ENCODE assay signal across 8 mouse cellular contexts in genomic region chr8:95346643-95347545, GRCm38 (mm10). TPM values are rescaled to one million over a fixed set of nuclear protein-coding genes. Genes with fewer than 3 reads are reported as not detected.
DNase-seq lines count a peak whose midpoint lies in the region; ATAC-seq and TF ChIP-seq lines count a peak whose summit lies in the region.

No protein-coding gene starts in this region.

- peak; percentile 78 for TF ChIP-seq CTCF in brain, embryonic 14.5 days (IDR thresholded peaks at IDR 0.05; ENCODE audit: borderline replicate concordance, extremely low read depth, insufficient read depth, insufficient read length)

- peaks cover 7% of the 10 kb centered on the region; the same call in 1 of the 2 replicates for H3K4me1 ChIP-seq in intestine, embryonic 14.5 days (replicated peaks; ENCODE audit: control insufficient read depth, insufficient read depth, low read length)
- peaks cover 16% of the 10 kb centered on the region for H3K4me1 ChIP-seq in intestine, embryonic 15.5 days (replicated peaks)
- peaks cover 34% of the 10 kb centered on the region for H3K4me1 ChIP-seq in hindbrain, embryonic 15.5 days (replicated peaks)

- no peak overlapping the region for H3K4me2 ChIP-seq in intestine, embryonic 14.5 days (ENCODE audit: low read length)
- H3K4me2 ChIP-seq in intestine, embryonic 15.5 days (replicated peaks): no peak overlapping the region
- no peak overlapping the region for H3K4me2 ChIP-seq in hindbrain, embryonic 15.5 days

- DNase-seq in intestine, embryonic 14.5 days (ENCODE audit: low spot score): peak; percentile 90
- DNase-seq in brain, embryonic 14.5 days (ENCODE audit: low read depth): peak; percentile 89
- DNase-seq in forelimb bud, embryonic 11.5 days (ENCODE audit: low read depth, low spot score): peak; percentile 77
- DNase-seq in layer of hippocampus, postnatal 25 days (ENCODE audit: extremely low spot score in 1 of 2, low spot score in 1 of 2): peak; percentile 68 to 90
- DNase-seq in right cerebral cortex, postnatal 36 days (ENCODE audit: low spot score in 2 of 2): peak; percentile 54 to 65

- no peak overlapping the region for H3K27ac ChIP-seq in intestine, embryonic 14.5 days (ENCODE audit: low read depth)
- H3K27ac ChIP-seq in intestine, embryonic 15.5 days: no peak overlapping the region
- H3K27ac ChIP-seq in hindbrain, embryonic 15.5 days (replicated peaks): no peak overlapping the region

- no peak for TF ChIP-seq POLR2A in brain, embryonic 14.5 days (IDR thresholded peaks at IDR 0.05; ENCODE audit: borderline replicate concordance, extremely low read depth, insufficient read depth, insufficient read length, poor library complexity, severe bottlenecking)

- no peaks in the 10 kb centered on the region for H3K9me3 ChIP-seq in intestine, embryonic 14.5 days (ENCODE audit: control insufficient read depth, low read length)
- no peaks in the 10 kb centered on the region for H3K9me3 ChIP-seq in intestine, embryonic 15.5 days
- no peaks in the 10 kb centered on the region for H3K9me3 ChIP-seq in hindbrain, embryonic 15.5 days

- peak; percentile 29; the same call in 1 of the 2 replicates for ATAC-seq in intestine, embryonic 14.5 days (replicated peaks; ENCODE audit: low FRiP score, low TSS enrichment, low read depth)
- ATAC-seq in intestine, embryonic 15.5 days: no peak; the same call in 1 of the 2 replicates
- ATAC-seq in hindbrain, embryonic 15.5 days (ENCODE audit: low FRiP score, low read depth): peak; percentile 52
- peak; percentile 73 for ATAC-seq in megakaryocyte progenitor cell, adult 5-6 weeks (replicated peaks; ENCODE audit: poor library complexity)

- no peaks in the 10 kb centered on the region for H3K27me3 ChIP-seq in intestine, embryonic 14.5 days (replicated peaks; ENCODE audit: control insufficient read depth, insufficient read depth, low read length)
- H3K27me3 ChIP-seq in intestine, embryonic 15.5 days (replicated peaks): no peaks in the 10 kb centered on the region
- H3K27me3 ChIP-seq in hindbrain, embryonic 15.5 days: no peaks in the 10 kb centered on the region

- H3K9ac ChIP-seq in intestine, embryonic 14.5 days (ENCODE audit: low read length): no peak overlapping the region
- H3K9ac ChIP-seq in intestine, embryonic 15.5 days: no peak overlapping the region
- no peak overlapping the region for H3K9ac ChIP-seq in hindbrain, embryonic 15.5 days

- 22% methylated on average over 8 of the region's 8 CpGs for WGBS in intestine, embryonic 14.5 days
- 18% methylated on average over 8 of the region's 8 CpGs for WGBS in intestine, embryonic 15.5 days
- 22% methylated on average over 8 of the region's 8 CpGs for WGBS in hindbrain, embryonic 15.5 days

- no peak overlapping the region for H3K4me3 ChIP-seq in intestine, embryonic 14.5 days (ENCODE audit: low read depth, low read length)
- no peak overlapping the region for H3K4me3 ChIP-seq in intestine, embryonic 15.5 days (replicated peaks)
- H3K4me3 ChIP-seq in hindbrain, embryonic 15.5 days: no peak overlapping the region

- H3K36me3 ChIP-seq in intestine, embryonic 14.5 days (ENCODE audit: control insufficient read depth, insufficient read depth, low read length): peaks cover 27% of the 10 kb centered on the region
- peaks cover 14% of the 10 kb centered on the region; the same call in 1 of the 2 replicates for H3K36me3 ChIP-seq in intestine, embryonic 15.5 days
- peaks cover 20% of the 10 kb centered on the region for H3K36me3 ChIP-seq in hindbrain, embryonic 15.5 days

RNA-seq across cellular contexts. Expression of gene Mmp15, which starts 5.2 kb away (rescaled TPM):
- 21.4 and 22.2 TPM in 2 replicates for polyA plus RNA-seq in intestine, embryonic 14.5 days (2014; fragmentation: Nextera tagmentation; extraction: Ambion mirVana)
- 13.8 and 14.8 TPM in 2 replicates for polyA plus RNA-seq in intestine, embryonic 15.5 days (2015; fragmentation: Nextera tagmentation; extraction: Ambion mirVana)
- 20.7 and 34.4 TPM in 2 replicates for polyA plus RNA-seq in brain, embryonic 14.5 days (2012; rRNA removed)
- 20.0 and 22.1 TPM in 2 replicates for polyA plus RNA-seq in hindbrain, embryonic 15.5 days (2015; fragmentation: Nextera tagmentation; extraction: Ambion mirVana)
- 10 to 100 TPM; 22.4 to 26.0 TPM for total RNA-seq in layer of hippocampus, postnatal 25 days (2021)
- total RNA-seq in megakaryocyte progenitor cell, adult 5-6 weeks (2015): 0.17 and 0.42 TPM in 2 replicates
- total RNA-seq in megakaryocyte progenitor cell, adult 5-6 weeks (2017): 0.03 and 0.04 TPM in 2 replicates

RNA-seq across cellular contexts. Expression of gene Usb1, which starts 14.8 kb away (rescaled TPM):
- polyA plus RNA-seq in intestine, embryonic 14.5 days (2014; fragmentation: Nextera tagmentation; extraction: Ambion mirVana): 39.0 and 41.6 TPM in 2 replicates
- polyA plus RNA-seq in intestine, embryonic 15.5 days (2015; fragmentation: Nextera tagmentation; extraction: Ambion mirVana): 40.1 and 41.2 TPM in 2 replicates
- polyA plus RNA-seq in brain, embryonic 14.5 days (2012; rRNA removed): 39.3 and 54.8 TPM in 2 replicates
- 34.8 and 35.8 TPM in 2 replicates for polyA plus RNA-seq in hindbrain, embryonic 15.5 days (2015; fragmentation: Nextera tagmentation; extraction: Ambion mirVana)
- 10 to 100 TPM; 13.7 to 15.0 TPM for total RNA-seq in layer of hippocampus, postnatal 25 days (2021)
- 27.6 and 28.0 TPM in 2 replicates for total RNA-seq in megakaryocyte progenitor cell, adult 5-6 weeks (2015)
- total RNA-seq in megakaryocyte progenitor cell, adult 5-6 weeks (2017): 27.3 and 31.9 TPM in 2 replicates

RNA-seq across cellular contexts. Expression of gene Zfp319, which starts 15.1 kb away (rescaled TPM):
- 7.7 and 8.2 TPM in 2 replicates for polyA plus RNA-seq in intestine, embryonic 14.5 days (2014; fragmentation: Nextera tagmentation; extraction: Ambion mirVana)
- polyA plus RNA-seq in intestine, embryonic 15.5 days (2015; fragmentation: Nextera tagmentation; extraction: Ambion mirVana): 5.7 and 5.9 TPM in 2 replicates
- polyA plus RNA-seq in brain, embryonic 14.5 days (2012; rRNA removed): 25.9 and 33.4 TPM in 2 replicates
- polyA plus RNA-seq in hindbrain, embryonic 15.5 days (2015; fragmentation: Nextera tagmentation; extraction: Ambion mirVana): 15.2 and 16.5 TPM in 2 replicates
- total RNA-seq in layer of hippocampus, postnatal 25 days (2021): 10 to 100 TPM; 15.9 to 17.4 TPM
- total RNA-seq in megakaryocyte progenitor cell, adult 5-6 weeks (2015): 5.5 and 6.1 TPM in 2 replicates
- 2.1 and 2.6 TPM in 2 replicates for total RNA-seq in megakaryocyte progenitor cell, adult 5-6 weeks (2017)

RNA-seq across cellular contexts. Expression of gene Tepp, which starts 36.5 kb away (rescaled TPM):
- not detected in 2 replicates for polyA plus RNA-seq in intestine, embryonic 14.5 days (2014; fragmentation: Nextera tagmentation; extraction: Ambion mirVana)
- polyA plus RNA-seq in intestine, embryonic 15.5 days (2015; fragmentation: Nextera tagmentation; extraction: Ambion mirVana): 0.37 TPM in 1 of 2 replicates, not detected in the other
- 0.83 and 1.7 TPM in 2 replicates for polyA plus RNA-seq in brain, embryonic 14.5 days (2012; rRNA removed)
- polyA plus RNA-seq in hindbrain, embryonic 15.5 days (2015; fragmentation: Nextera tagmentation; extraction: Ambion mirVana): 2.3 and 3.6 TPM in 2 replicates
- total RNA-seq in layer of hippocampus, postnatal 25 days (2021): not detected
- total RNA-seq in megakaryocyte progenitor cell, adult 5-6 weeks (2015): not detected in 2 replicates
- total RNA-seq in megakaryocyte progenitor cell, adult 5-6 weeks (2017): 0.68 TPM in 1 of 2 replicates, not detected in the other

RNA-seq across cellular contexts. Expression of gene Cngb1, which starts 40.5 kb away (rescaled TPM):
- polyA plus RNA-seq in intestine, embryonic 14.5 days (2014; fragmentation: Nextera tagmentation; extraction: Ambion mirVana): 0.30 and 0.81 TPM in 2 replicates
- 0.73 and 0.94 TPM in 2 replicates for polyA plus RNA-seq in intestine, embryonic 15.5 days (2015; fragmentation: Nextera tagmentation; extraction: Ambion mirVana)
- 0.35 and 0.53 TPM in 2 replicates for polyA plus RNA-seq in brain, embryonic 14.5 days (2012; rRNA removed)
- polyA plus RNA-seq in hindbrain, embryonic 15.5 days (2015; fragmentation: Nextera tagmentation; extraction: Ambion mirVana): 0.43 TPM in 2 replicates
- total RNA-seq in layer of hippocampus, postnatal 25 days (2021): 1 to 10 TPM in 1 of 2 experiments, under 1 TPM in 1; 0.86 to 1.1 TPM
- total RNA-seq in megakaryocyte progenitor cell, adult 5-6 weeks (2015): 6.3 and 9.3 TPM in 2 replicates
- 2.8 and 3.0 TPM in 2 replicates for total RNA-seq in megakaryocyte progenitor cell, adult 5-6 weeks (2017)
